Mouse (Mus musculus): ENCODE data around the gene Thrb. TPM values are rescaled to one million over a fixed set of nuclear protein-coding genes. Genes with fewer than 3 reads are reported as not detected.

Thrb gene
- polyA plus RNA-seq, 1 experiment from 2014 or later = 2.9 TPM

GRCm38 (mm10) chr14:17722824-17723445, 62.9 kb downstream of the Thrb start:
- Histone ChIP-seq H3K4me1 (no peaks in the 10 kb centered on the region), H3K9ac (no peak overlapping the region), H3K4me3 (replicated peaks) (no peak overlapping the region), H3K9me3 (replicated peaks) (no peaks in the 10 kb centered on the region), H3K27ac (no peak overlapping the region), H3K27me3 (no peaks in the 10 kb centered on the region), H3K36me3 (no peaks in the 10 kb centered on the region), H3K4me2 (no peak overlapping the region)
- no peak for ATAC-seq (replicated peaks; ENCODE audit: low FRiP score)
- 48% methylated on average over 1 of the region's 1 CpGs for WGBS

GRCm38 (mm10) chr14:17724577-17724976, 64.5 kb downstream of the Thrb start:
- Histone ChIP-seq H3K9me3 (replicated peaks) (no peaks in the 10 kb centered on the region), H3K4me1 (no peaks in the 10 kb centered on the region), H3K9ac (no peak overlapping the region), H3K36me3 (no peaks in the 10 kb centered on the region), H3K4me3 (replicated peaks) (no peak overlapping the region), H3K4me2 (no peak overlapping the region), H3K27me3 (no peaks in the 10 kb centered on the region), H3K27ac (no peak overlapping the region)
- no peak for ATAC-seq (replicated peaks; ENCODE audit: low FRiP score)
- WGBS = 60% methylated on average over 3 of the region's 3 CpGs

DNA sequence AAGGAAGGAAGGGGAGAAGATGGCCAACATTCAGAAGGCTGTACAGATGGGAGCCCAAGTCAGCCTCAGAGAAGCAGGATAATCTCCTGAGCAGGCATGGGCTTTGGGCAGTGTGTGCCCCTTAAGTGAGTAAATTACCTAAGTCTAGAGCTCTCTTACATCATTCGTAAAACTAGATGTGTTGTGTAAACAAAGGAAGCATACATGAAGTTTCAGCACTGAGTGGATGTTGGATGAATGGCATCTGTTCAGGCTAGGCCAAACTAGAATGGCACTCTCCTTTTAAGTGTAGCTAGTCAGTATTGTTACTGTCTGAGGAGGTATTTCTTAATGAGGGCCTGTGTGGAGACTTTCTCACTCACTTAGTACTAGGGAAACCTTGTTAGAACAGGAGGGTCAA, 66.8 kb downstream of the Thrb start:
- H3K4me2 ChIP-seq = no peak overlapping the region
- no peak overlapping the region for H3K4me3 ChIP-seq (replicated peaks)
- H3K27me3 ChIP-seq = no peaks in the 10 kb centered on the region
- no peaks in the 10 kb centered on the region for H3K36me3 ChIP-seq
- H3K27ac ChIP-seq = no peak overlapping the region
- ATAC-seq (replicated peaks; ENCODE audit: low FRiP score) = no peak
- no peaks in the 10 kb centered on the region for H3K4me1 ChIP-seq
- H3K9ac ChIP-seq = no peak overlapping the region
- 57% methylated on average over 1 of the region's 1 CpGs for WGBS
- no peaks in the 10 kb centered on the region for H3K9me3 ChIP-seq (replicated peaks)

GRCm38 (mm10) chr14:17727878-17728277, 67.8 kb downstream of the Thrb start:
- Histone ChIP-seq H3K4me3 (replicated peaks) (no peak overlapping the region), H3K4me2 (no peak overlapping the region), H3K27me3 (no peaks in the 10 kb centered on the region), H3K36me3 (no peaks in the 10 kb centered on the region), H3K9ac (no peak overlapping the region), H3K4me1 (no peaks in the 10 kb centered on the region), H3K27ac (no peak overlapping the region), H3K9me3 (replicated peaks) (no peaks in the 10 kb centered on the region)
- ATAC-seq (replicated peaks; ENCODE audit: low FRiP score) = no peak
- 85% methylated on average over 4 of the region's 4 CpGs for WGBS

DNA sequence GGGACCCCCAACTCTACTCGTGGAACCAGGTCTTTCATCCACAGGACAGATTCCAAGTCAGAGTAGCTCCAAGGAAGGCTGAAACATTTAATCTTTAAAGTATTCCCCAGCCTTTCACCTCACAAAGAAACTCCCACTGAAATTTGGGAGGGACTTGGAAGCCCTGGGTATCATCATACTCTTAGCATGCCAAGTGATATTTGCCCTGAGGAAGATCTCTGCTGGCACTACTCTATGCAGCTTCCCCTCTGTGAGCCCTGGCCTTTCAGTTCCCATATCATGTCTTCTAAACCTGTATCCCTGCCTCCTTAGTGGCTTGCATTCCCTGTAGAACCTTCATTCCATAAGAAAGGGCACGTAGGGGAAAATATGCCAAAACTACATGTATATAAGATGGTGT, 68.8 kb downstream of the Thrb start:
- Histone ChIP-seq H3K9me3 (replicated peaks) (no peaks in the 10 kb centered on the region), H3K27me3 (no peaks in the 10 kb centered on the region), H3K27ac (no peak overlapping the region), H3K4me1 (no peaks in the 10 kb centered on the region), H3K9ac (no peak overlapping the region), H3K4me3 (replicated peaks) (no peak overlapping the region), H3K36me3 (no peaks in the 10 kb centered on the region), H3K4me2 (no peak overlapping the region)
- 85% methylated on average over 2 of the region's 2 CpGs for WGBS
- no peak for ATAC-seq (replicated peaks; ENCODE audit: low FRiP score)

GRCm38 (mm10) chr14:17731020-17731419, 71.0 kb downstream of the Thrb start:
- Histone ChIP-seq H3K4me1 (no peaks in the 10 kb centered on the region), H3K4me2 (no peak overlapping the region), H3K4me3 (replicated peaks) (no peak overlapping the region), H3K36me3 (no peaks in the 10 kb centered on the region), H3K27ac (no peak overlapping the region), H3K9me3 (replicated peaks) (no peaks in the 10 kb centered on the region), H3K9ac (no peak overlapping the region), H3K27me3 (no peaks in the 10 kb centered on the region)
- ATAC-seq (replicated peaks; ENCODE audit: low FRiP score) = no peak
- 12% methylated on average over 2 of the region's 2 CpGs for WGBS

- H3K4me1 ChIP-seq = no peaks in the 10 kb centered on the region
- ATAC-seq (replicated peaks; ENCODE audit: low FRiP score) = no peak
- H3K9ac ChIP-seq = no peak overlapping the region
- no peak overlapping the region for H3K4me3 ChIP-seq (replicated peaks)
- no peak overlapping the region for H3K27ac ChIP-seq
- WGBS = 76% methylated on average over 2 of the region's 2 CpGs
- H3K9me3 ChIP-seq (replicated peaks) = no peaks in the 10 kb centered on the region
- H3K27me3 ChIP-seq = no peaks in the 10 kb centered on the region
- H3K36me3 ChIP-seq = no peaks in the 10 kb centered on the region
- H3K4me2 ChIP-seq = no peak overlapping the region
These were observed 73.2 kb downstream of the Thrb start for GRCm38 (mm10) chr14:17733077-17733778.

DNA sequence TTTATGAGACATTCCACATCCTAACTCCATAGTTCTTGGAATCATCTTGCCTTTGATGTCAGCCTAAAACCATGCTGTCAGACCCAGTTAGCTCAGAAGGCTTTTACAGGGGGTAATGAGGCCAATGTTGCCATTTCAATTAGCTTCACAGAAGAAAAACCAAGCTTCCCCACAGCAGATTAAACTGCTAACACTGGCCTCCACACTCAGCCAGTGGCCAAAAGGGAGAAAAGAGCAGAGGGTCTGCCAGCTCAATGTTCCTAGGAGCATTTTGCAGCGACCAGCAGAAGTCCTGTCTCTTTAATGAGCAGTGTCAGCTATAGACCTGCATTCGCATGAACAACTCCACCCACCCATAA, 73.7 kb downstream of the Thrb start:
- 53% methylated on average over 2 of the region's 2 CpGs for WGBS
- Histone ChIP-seq H3K36me3 (no peaks in the 10 kb centered on the region), H3K4me3 (replicated peaks) (no peak overlapping the region), H3K9me3 (replicated peaks) (no peaks in the 10 kb centered on the region), H3K27me3 (no peaks in the 10 kb centered on the region), H3K4me2 (no peak overlapping the region), H3K27ac (no peak overlapping the region), H3K9ac (no peak overlapping the region), H3K4me1 (no peaks in the 10 kb centered on the region)
- no peak for ATAC-seq (replicated peaks; ENCODE audit: low FRiP score)

- no peak for ATAC-seq (replicated peaks; ENCODE audit: low FRiP score)
- Histone ChIP-seq H3K4me2 (no peak overlapping the region), H3K27me3 (no peaks in the 10 kb centered on the region), H3K27ac (no peak overlapping the region), H3K36me3 (no peaks in the 10 kb centered on the region), H3K9me3 (replicated peaks) (no peaks in the 10 kb centered on the region), H3K4me1 (no peaks in the 10 kb centered on the region), H3K4me3 (replicated peaks) (no peak overlapping the region), H3K9ac (no peak overlapping the region)
- 86% methylated on average over 6 of the region's 6 CpGs for WGBS
These were observed 75.4 kb downstream of the Thrb start for GRCm38 (mm10) chr14:17735440-17735839.

DNA sequence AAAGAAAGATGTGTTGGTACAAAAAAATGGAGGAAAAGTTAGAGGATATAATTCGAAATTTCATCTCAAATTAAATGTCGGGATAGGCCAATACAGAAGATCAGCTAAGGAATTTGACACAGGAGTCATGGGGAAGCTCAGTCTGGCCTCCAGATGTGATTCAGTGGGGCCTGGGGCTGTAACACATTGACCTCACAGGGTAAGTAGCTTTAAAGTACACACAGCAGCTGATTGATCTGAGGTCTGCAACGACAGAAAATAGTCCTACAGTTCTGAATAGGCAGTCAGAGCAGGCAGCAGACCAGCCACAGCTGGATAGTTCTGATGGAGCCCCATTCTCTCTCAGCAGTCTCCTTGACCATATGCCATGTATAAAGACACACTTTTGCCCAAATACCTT, 80.8 kb downstream of the Thrb start:
- H3K4me3 ChIP-seq (replicated peaks) = no peak overlapping the region
- no peak overlapping the region for H3K4me2 ChIP-seq
- no peaks in the 10 kb centered on the region for H3K4me1 ChIP-seq
- H3K27me3 ChIP-seq = no peaks in the 10 kb centered on the region
- no peaks in the 10 kb centered on the region for H3K9me3 ChIP-seq (replicated peaks)
- H3K9ac ChIP-seq = no peak overlapping the region
- no peak overlapping the region for H3K27ac ChIP-seq
- 45% methylated on average over 3 of the region's 3 CpGs for WGBS
- ATAC-seq (replicated peaks; ENCODE audit: low FRiP score) = no peak
- H3K36me3 ChIP-seq = no peaks in the 10 kb centered on the region

DNA sequence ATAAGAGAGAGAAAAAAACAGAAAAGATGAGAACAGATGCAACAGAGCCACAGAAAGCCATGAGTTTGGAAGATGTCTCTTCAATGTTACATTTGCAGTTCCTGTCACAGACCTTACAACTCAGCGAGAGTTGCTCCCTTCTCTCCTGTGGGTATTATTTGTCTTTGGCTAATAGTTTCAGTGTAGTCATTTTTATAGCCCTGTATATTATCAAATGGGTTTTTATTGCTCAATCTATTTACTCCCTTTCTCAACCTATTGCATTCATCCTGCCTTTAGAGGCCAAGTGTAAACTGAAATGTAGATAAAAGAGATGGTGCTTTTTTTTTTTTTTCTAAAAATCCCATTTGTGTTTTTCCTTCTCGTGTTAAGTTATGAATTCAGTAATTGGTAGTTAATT, 82.2 kb downstream of the Thrb start:
- Histone ChIP-seq H3K4me2 (no peak overlapping the region), H3K9me3 (replicated peaks) (no peaks in the 10 kb centered on the region), H3K4me3 (replicated peaks) (no peak overlapping the region), H3K27ac (no peak overlapping the region), H3K27me3 (no peaks in the 10 kb centered on the region), H3K9ac (no peak overlapping the region), H3K4me1 (no peaks in the 10 kb centered on the region), H3K36me3 (no peaks in the 10 kb centered on the region)
- ATAC-seq (replicated peaks; ENCODE audit: low FRiP score) = no peak
- WGBS = 52% methylated on average over 2 of the region's 2 CpGs

DNA sequence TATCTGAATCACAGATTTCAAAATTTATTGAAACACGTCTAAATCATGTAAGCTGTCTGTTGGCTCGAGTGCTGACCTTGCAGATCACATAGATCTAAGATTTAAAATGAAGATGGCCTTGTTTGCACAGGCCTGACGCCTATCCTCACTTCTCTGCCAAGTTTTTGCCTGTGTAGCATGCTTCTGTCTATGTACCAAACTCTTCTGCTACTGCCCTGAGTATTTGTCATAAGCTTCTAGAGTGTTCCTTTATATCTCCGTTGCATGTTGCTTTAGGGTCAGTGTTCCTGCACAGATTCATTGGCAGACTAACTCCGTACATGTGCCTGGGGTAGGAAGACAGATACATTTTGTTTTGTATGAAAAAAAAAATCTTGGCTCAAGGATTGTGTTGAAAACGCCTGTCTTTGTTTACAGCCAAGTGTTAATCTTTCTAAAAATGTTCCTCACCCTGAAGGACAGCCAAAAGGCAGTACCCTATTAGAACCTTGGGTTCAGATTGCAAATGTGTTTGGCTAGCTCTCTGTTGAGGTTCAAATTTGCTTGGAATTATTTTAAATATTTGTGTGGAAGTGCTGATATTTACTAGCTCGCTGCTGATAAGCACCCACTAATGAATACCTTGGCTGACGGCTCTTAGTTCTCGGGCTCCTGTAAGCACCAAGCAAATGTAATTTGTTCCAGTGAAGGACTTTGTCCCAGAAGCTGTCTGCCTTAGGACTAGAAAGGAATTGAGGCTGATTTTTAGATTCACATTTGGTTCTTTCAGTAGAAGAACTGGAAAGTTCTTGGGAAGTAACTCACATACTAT, 83.0 kb downstream of the Thrb start:
- Histone ChIP-seq H3K4me2 (no peak overlapping the region), H3K36me3 (no peaks in the 10 kb centered on the region), H3K4me3 (replicated peaks) (no peak overlapping the region), H3K27ac (no peak overlapping the region), H3K27me3 (no peaks in the 10 kb centered on the region), H3K9ac (no peak overlapping the region), H3K9me3 (replicated peaks) (no peaks in the 10 kb centered on the region), H3K4me1 (no peaks in the 10 kb centered on the region)
- ATAC-seq (replicated peaks; ENCODE audit: low FRiP score) = no peak
- 65% methylated on average over 9 of the region's 9 CpGs for WGBS
